Mouse (Mus musculus) spleen, postnatal 0 days (tissue): ENCODE data around the gene Xylt2. TPM values are rescaled to one million over a fixed set of nuclear protein-coding genes. Genes with fewer than 3 reads are reported as not detected.

Experiments used
- polyA plus RNA-seq: library from polyadenylated mRNA; unstranded; fragments of >200 nt; fragmentation: Nextera tagmentation; extraction: Ambion mirVana; gene quantifications from 2 replicates; pipeline ENCODE4 v1.2.1, GENCODE M21; 2015

Xylt2 gene
- 4.2 and 5.5 TPM in 2 replicates for polyA plus RNA-seq

GRCm38 (mm10) chr11:94676754-94677606 is at the start of gene Xylt2:
Gene Xylt2, minus strand, starts transcription at chr11:94677515.

GRCm38 (mm10) chr11:94704472-94704871 is 27.2 kb upstream of the Xylt2 start, which contains the start of gene Gm11541:
Gene Gm11541, minus strand, starts transcription at chr11:94704499.

GRCm38 (mm10) chr11:94653663-94654436 is 23.5 kb downstream of the Xylt2 start, which contains the start of the genes Mrpl27 and Eme1:
Gene Mrpl27, plus strand, starts transcription at chr11:94653767.
Gene Eme1, minus strand, starts transcription at chr11:94653964.

DNA sequence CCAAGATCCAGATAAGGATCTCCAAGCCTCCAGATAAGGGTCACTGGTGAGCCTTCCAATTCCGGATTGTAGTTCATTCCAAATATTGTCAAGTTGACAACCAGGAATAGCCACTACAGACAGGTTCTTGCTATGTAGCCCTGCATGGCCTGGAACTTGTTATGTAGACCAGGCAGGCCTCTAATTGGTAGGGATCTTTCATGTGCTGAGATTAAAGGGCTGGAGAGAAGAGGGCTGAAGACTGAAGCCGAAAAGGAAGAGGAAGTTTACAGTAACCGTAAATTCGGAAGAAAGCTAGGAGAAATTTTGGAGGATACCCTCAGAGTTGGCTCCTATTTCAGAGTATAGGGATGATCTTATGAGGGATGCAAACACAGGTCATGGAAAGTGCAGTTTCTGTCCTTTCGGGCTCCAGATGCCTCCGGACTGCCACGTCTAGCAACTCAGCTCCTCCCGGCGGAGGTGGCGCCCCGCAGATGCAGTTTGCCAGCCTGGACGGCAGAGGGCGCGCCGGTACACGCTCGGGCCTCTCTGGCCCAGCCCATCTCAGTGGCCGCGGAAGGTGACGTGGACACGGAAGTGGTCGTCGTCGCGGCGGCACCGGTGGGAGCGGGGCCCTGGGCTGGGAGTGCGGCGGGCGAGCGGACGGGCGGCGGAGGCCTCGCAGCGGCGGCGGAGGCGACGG is 48.0 kb downstream of the Xylt2 start, which contains the start of gene Lrrc59:
TSS of gene Lrrc59 (plus strand) at position 569 of the 685 bp plus-strand sequence.

Other genes starting within 250 kb of the Xylt2 start
- 3.9 and 4.2 TPM in 2 replicates for gene Cacna1g, start 203.3 kb downstream of the Xylt2 start, polyA plus RNA-seq
- gene Spata20, start 191.3 kb downstream of the Xylt2 start, polyA plus RNA-seq = not detected in 2 replicates
- gene Epn3, start 177.5 kb downstream of the Xylt2 start, polyA plus RNA-seq = 0.46 and 1.1 TPM in 2 replicates
- 0.08 and 0.30 TPM in 2 replicates for gene Mycbpap, start 155.8 kb downstream of the Xylt2 start, polyA plus RNA-seq
- gene Rsad1, start 128.3 kb downstream of the Xylt2 start, polyA plus RNA-seq = 2.1 and 2.3 TPM in 2 replicates
- 0.07 and 0.24 TPM in 2 replicates for gene Chad, start 112.5 kb downstream of the Xylt2 start, polyA plus RNA-seq
- gene Acsf2, start 75.6 kb downstream of the Xylt2 start, polyA plus RNA-seq = 2.1 and 2.4 TPM in 2 replicates
- 58.3 and 59.8 TPM in 2 replicates for gene Lrrc59, start 47.7 kb downstream of the Xylt2 start, polyA plus RNA-seq
- 89.3 and 97.3 TPM in 2 replicates for gene Mrpl27, start 23.7 kb downstream of the Xylt2 start, polyA plus RNA-seq
- 13.7 and 16.4 TPM in 2 replicates for gene Eme1, start 23.6 kb downstream of the Xylt2 start, polyA plus RNA-seq
- not detected in 2 replicates for gene Gm11541, start 27.0 kb upstream of the Xylt2 start, polyA plus RNA-seq
- 0.15 TPM in 1 of 2 replicates, not detected in the other for gene Cdc34b, start 64.3 kb upstream of the Xylt2 start, polyA plus RNA-seq
- not detected in 2 replicates for gene Tmem92, start 105.2 kb upstream of the Xylt2 start, polyA plus RNA-seq